Mouse (Mus musculus): ENCODE results near the gene Klf15. TPM values are rescaled to one million over a fixed set of nuclear protein-coding genes. Genes with fewer than 3 reads are reported as not detected.

The Klf15 gene
- polyA plus RNA-seq, 1 experiment = 15.1 TPM

GRCm38 (mm10) chr6:90463228-90463862, 969 bp downstream of the Klf15 start:
- Histone ChIP-seq H3K4me1 (ENCODE audit: control insufficient read depth, insufficient read depth, insufficient read length, low read length) (peaks cover 10% of the 10 kb centered on the region), H3K27ac (ENCODE audit: insufficient read depth, low read depth, low read length) (peak overlapping the region; percentile 68), H3K27me3 (ENCODE audit: control insufficient read depth, insufficient read depth, low read length) (peaks cover 9% of the 10 kb centered on the region; the same call in 1 of the 2 replicates), H3K4me3 (ENCODE audit: low read depth, low read length) (peak overlapping the region; percentile 79), H3K36me3 (ENCODE audit: control insufficient read depth, insufficient read depth, low read length) (no peaks in the 10 kb centered on the region)
- under 1% methylated on average over 31 of the region's 31 CpGs for WGBS
- TF ChIP-seq CTCF (IDR thresholded peaks at IDR 0.05; ENCODE audit: extremely low read depth, insufficient read length, insufficient replicate concordance, low read depth, low read length) (no peak), POLR2A (IDR thresholded peaks at IDR 0.05; ENCODE audit: low read depth, low read length) (no peak)

GRCm38 (mm10) chr6:90463890-90464421, 1.6 kb downstream of the Klf15 start:
- H3K27me3 ChIP-seq (ENCODE audit: control insufficient read depth, insufficient read depth, low read length) = peaks cover 9% of the 10 kb centered on the region; the same call in 1 of the 2 replicates
- H3K4me3 ChIP-seq (ENCODE audit: low read depth, low read length) = peak overlapping the region; percentile 79
- WGBS = 52% methylated on average over 7 of the region's 7 CpGs
- H3K27ac ChIP-seq (ENCODE audit: insufficient read depth, low read depth, low read length) = peak overlapping the region; percentile 49; the same call in 1 of the 2 replicates
- no peaks in the 10 kb centered on the region for H3K36me3 ChIP-seq (ENCODE audit: control insufficient read depth, insufficient read depth, low read length)
- peaks cover 10% of the 10 kb centered on the region for H3K4me1 ChIP-seq (ENCODE audit: control insufficient read depth, insufficient read depth, insufficient read length, low read length)
- TF ChIP-seq CTCF (IDR thresholded peaks at IDR 0.05; ENCODE audit: extremely low read depth, insufficient read length, insufficient replicate concordance, low read depth, low read length) (no peak), POLR2A (IDR thresholded peaks at IDR 0.05; ENCODE audit: low read depth, low read length) (no peak)

GRCm38 (mm10) chr6:90465028-90465640, 2.8 kb downstream of the Klf15 start:
- WGBS = 91% methylated on average over 11 of the region's 11 CpGs
- Histone ChIP-seq H3K4me1 (ENCODE audit: control insufficient read depth, insufficient read depth, insufficient read length, low read length) (peaks cover 10% of the 10 kb centered on the region), H3K27me3 (ENCODE audit: control insufficient read depth, insufficient read depth, low read length) (peaks cover 9% of the 10 kb centered on the region; the same call in 1 of the 2 replicates), H3K27ac (ENCODE audit: insufficient read depth, low read depth, low read length) (no peak overlapping the region), H3K4me3 (ENCODE audit: low read depth, low read length) (no peak overlapping the region), H3K36me3 (ENCODE audit: control insufficient read depth, insufficient read depth, low read length) (no peaks in the 10 kb centered on the region)
- TF ChIP-seq POLR2A (IDR thresholded peaks at IDR 0.05; ENCODE audit: low read depth, low read length) = no peak
- no peak for TF ChIP-seq CTCF (IDR thresholded peaks at IDR 0.05; ENCODE audit: extremely low read depth, insufficient read length, insufficient replicate concordance, low read depth, low read length)

- Histone ChIP-seq H3K4me1 (ENCODE audit: control insufficient read depth, insufficient read depth, insufficient read length, low read length) (peaks cover 10% of the 10 kb centered on the region), H3K27ac (ENCODE audit: insufficient read depth, low read depth, low read length) (no peak overlapping the region), H3K36me3 (ENCODE audit: control insufficient read depth, insufficient read depth, low read length) (no peaks in the 10 kb centered on the region), H3K27me3 (ENCODE audit: control insufficient read depth, insufficient read depth, low read length) (peaks cover 9% of the 10 kb centered on the region; the same call in 1 of the 2 replicates), H3K4me3 (ENCODE audit: low read depth, low read length) (no peak overlapping the region)
- TF ChIP-seq CTCF (IDR thresholded peaks at IDR 0.05; ENCODE audit: extremely low read depth, insufficient read length, insufficient replicate concordance, low read depth, low read length) (no peak), POLR2A (IDR thresholded peaks at IDR 0.05; ENCODE audit: low read depth, low read length) (no peak)
- 63% methylated on average over 10 of the region's 10 CpGs for WGBS
Observed at GRCm38 (mm10) chr6:90466079-90466478, 3.7 kb downstream of the Klf15 start.

GRCm38 (mm10) chr6:90466847-90467410, 4.6 kb downstream of the Klf15 start:
- Histone ChIP-seq H3K4me3 (ENCODE audit: low read depth, low read length) (no peak overlapping the region), H3K27ac (ENCODE audit: insufficient read depth, low read depth, low read length) (no peak overlapping the region), H3K27me3 (ENCODE audit: control insufficient read depth, insufficient read depth, low read length) (peaks cover 4% of the 10 kb centered on the region; the same call in 1 of the 2 replicates), H3K36me3 (ENCODE audit: control insufficient read depth, insufficient read depth, low read length) (no peaks in the 10 kb centered on the region), H3K4me1 (ENCODE audit: control insufficient read depth, insufficient read depth, insufficient read length, low read length) (peaks cover 9% of the 10 kb centered on the region)
- no peak for TF ChIP-seq CTCF (IDR thresholded peaks at IDR 0.05; ENCODE audit: extremely low read depth, insufficient read length, insufficient replicate concordance, low read depth, low read length)
- TF ChIP-seq POLR2A (IDR thresholded peaks at IDR 0.05; ENCODE audit: low read depth, low read length) = no peak
- WGBS = 81% methylated on average over 12 of the region's 12 CpGs

- 47% methylated on average over 1 of the region's 1 CpGs for WGBS
- no peaks in the 10 kb centered on the region for H3K36me3 ChIP-seq (ENCODE audit: control insufficient read depth, insufficient read depth, low read length)
- no peaks in the 10 kb centered on the region for H3K27me3 ChIP-seq (ENCODE audit: control insufficient read depth, insufficient read depth, low read length)
- no peak overlapping the region for H3K27ac ChIP-seq (ENCODE audit: insufficient read depth, low read depth, low read length)
- TF ChIP-seq CTCF (IDR thresholded peaks at IDR 0.05; ENCODE audit: extremely low read depth, insufficient read length, insufficient replicate concordance, low read depth, low read length) (no peak), POLR2A (IDR thresholded peaks at IDR 0.05; ENCODE audit: low read depth, low read length) (no peak)
- peaks cover 2% of the 10 kb centered on the region for H3K4me1 ChIP-seq (ENCODE audit: control insufficient read depth, insufficient read depth, insufficient read length, low read length)
- H3K4me3 ChIP-seq (ENCODE audit: low read depth, low read length) = no peak overlapping the region
Observed at GRCm38 (mm10) chr6:90468216-90468615, 5.8 kb downstream of the Klf15 start.

- no peak overlapping the region for H3K27ac ChIP-seq (ENCODE audit: insufficient read depth, low read depth, low read length)
- H3K27me3 ChIP-seq (ENCODE audit: control insufficient read depth, insufficient read depth, low read length) = no peaks in the 10 kb centered on the region
- TF ChIP-seq CTCF (IDR thresholded peaks at IDR 0.05; ENCODE audit: extremely low read depth, insufficient read length, insufficient replicate concordance, low read depth, low read length) (no peak), POLR2A (IDR thresholded peaks at IDR 0.05; ENCODE audit: low read depth, low read length) (no peak)
- peaks cover 2% of the 10 kb centered on the region for H3K4me1 ChIP-seq (ENCODE audit: control insufficient read depth, insufficient read depth, insufficient read length, low read length)
- H3K4me3 ChIP-seq (ENCODE audit: low read depth, low read length) = no peak overlapping the region
- H3K36me3 ChIP-seq (ENCODE audit: control insufficient read depth, insufficient read depth, low read length) = no peaks in the 10 kb centered on the region
- WGBS = 84% methylated on average over 6 of the region's 6 CpGs
Observed at GRCm38 (mm10) chr6:90469041-90469440, 6.7 kb downstream of the Klf15 start.
